Mouse (Mus musculus) frontal cortex, postnatal 25 days (tissue): ENCODE data around the gene Stard3nl.
A peak's percentile ranks its signal among the peaks of the same experiment; 100 is the strongest.

Experiments
- DNase-seq, 2 experiments: peaks; one replicate each; pipeline ENCODE4 v3.0.0; 2022; ENCODE audit warnings: low spot score in 2 of 2

The Stard3nl gene

GRCm38 (mm10) chr13:19395688-19396354 lies at the start of gene Stard3nl:
Gene Stard3nl, minus strand, starts transcription at chr13:19395795.
- peak; percentile 96 to 98 for DNase-seq

GRCm38 (mm10) chr13:19438040-19438439 lies 42.4 kb upstream of the Stard3nl start:
- DNase-seq: peak in 1 of 2 experiments; percentile 9

- no peak for DNase-seq
Measured at GRCm38 (mm10) chr13:19429812-19430370, 34.3 kb upstream of the Stard3nl start.

- no peak for DNase-seq
Measured at GRCm38 (mm10) chr13:19428076-19428475, 32.5 kb upstream of the Stard3nl start.

- no peak for DNase-seq
Measured at GRCm38 (mm10) chr13:19424563-19424962, 29.0 kb upstream of the Stard3nl start.

GRCm38 (mm10) chr13:19422521-19422920 lies 26.9 kb upstream of the Stard3nl start:
- DNase-seq: no peak

- DNase-seq: no peak
Measured at GRCm38 (mm10) chr13:19417885-19418521, 22.4 kb upstream of the Stard3nl start.

- no peak for DNase-seq
Measured at GRCm38 (mm10) chr13:19415894-19416531, 20.4 kb upstream of the Stard3nl start.

- DNase-seq: no peak
Measured at GRCm38 (mm10) chr13:19415337-19415736, 19.7 kb upstream of the Stard3nl start.

- no peak for DNase-seq
Measured at GRCm38 (mm10) chr13:19412334-19412939, 16.8 kb upstream of the Stard3nl start.

- no peak for DNase-seq
Measured at GRCm38 (mm10) chr13:19411886-19412285, 16.3 kb upstream of the Stard3nl start.

GRCm38 (mm10) chr13:19410694-19411093 lies 15.1 kb upstream of the Stard3nl start:
- no peak for DNase-seq

- DNase-seq: no peak
Measured at GRCm38 (mm10) chr13:19407953-19408352, 12.4 kb upstream of the Stard3nl start.

GRCm38 (mm10) chr13:19404623-19405022 lies 9.0 kb upstream of the Stard3nl start:
- no peak for DNase-seq

GRCm38 (mm10) chr13:19394798-19395687 lies 552 bp downstream of the Stard3nl start:
- no peak for DNase-seq

GRCm38 (mm10) chr13:19394171-19394570 lies 1.4 kb downstream of the Stard3nl start:
- DNase-seq: no peak

- DNase-seq: no peak
Measured at GRCm38 (mm10) chr13:19393731-19394130, 1.9 kb downstream of the Stard3nl start.

GRCm38 (mm10) chr13:19391608-19392007 lies 4.0 kb downstream of the Stard3nl start:
- no peak for DNase-seq

- no peak for DNase-seq
Measured at GRCm38 (mm10) chr13:19390296-19390695, 5.3 kb downstream of the Stard3nl start.

- no peak for DNase-seq
Measured at GRCm38 (mm10) chr13:19389896-19390295, 5.7 kb downstream of the Stard3nl start.

- no peak for DNase-seq
Measured at GRCm38 (mm10) chr13:19389434-19389833, 6.2 kb downstream of the Stard3nl start.
